Mouse (Mus musculus): Measurements from ENCODE around the gene Bag6. TPM values are rescaled to one million over a fixed set of nuclear protein-coding genes. Genes with fewer than 3 reads are reported as not detected.
A peak's percentile ranks its signal among the peaks of the same experiment; 100 is the strongest.

Bag6 gene
- polyA plus RNA-seq, 1 experiment = 145 TPM

DNA sequence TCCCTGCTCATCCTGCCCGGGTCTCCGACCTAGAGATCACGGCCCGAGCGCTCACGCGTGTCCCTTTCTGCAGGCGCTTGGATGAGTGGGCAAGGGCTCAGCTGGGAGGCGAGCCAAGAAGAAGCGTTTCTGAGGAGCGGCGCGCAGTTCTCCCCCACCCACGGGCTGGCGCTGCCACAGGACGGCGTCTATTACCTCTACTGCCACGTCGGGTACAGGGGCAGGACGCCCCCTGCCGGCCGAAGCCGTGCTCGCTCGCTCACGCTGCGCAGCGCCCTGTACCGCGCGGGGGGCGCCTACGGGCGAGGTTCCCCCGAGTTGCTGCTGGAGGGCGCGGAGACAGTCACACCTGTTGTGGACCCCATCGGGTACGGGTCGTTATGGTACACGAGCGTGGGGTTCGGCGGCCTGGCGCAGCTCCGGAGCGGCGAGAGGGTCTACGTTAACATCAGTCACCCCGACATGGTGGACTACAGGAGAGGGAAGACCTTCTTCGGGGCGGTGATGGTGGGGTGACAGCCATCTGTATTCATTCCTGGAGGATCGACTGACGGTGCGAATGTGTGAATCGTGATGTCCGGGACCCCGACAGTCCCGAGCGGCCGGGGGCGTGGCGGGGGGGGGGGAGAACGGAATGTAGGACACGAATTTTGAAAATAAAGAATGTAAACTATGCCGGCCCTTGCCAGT is 60.8 kb downstream of the Bag6 start:
- H3K4me3 ChIP-seq (ENCODE audit: insufficient read depth, low read depth, low read length) = peak overlapping the region; percentile 54
- no peak overlapping the region for H3K27ac ChIP-seq (ENCODE audit: insufficient read depth, low read depth, low read length)
- 1% methylated on average over 66 of the region's 66 CpGs for WGBS
- no peaks in the 10 kb centered on the region for H3K4me1 ChIP-seq (ENCODE audit: control insufficient read depth, insufficient read depth, low read length)
- DNase-seq = peak; percentile 76
- H3K27me3 ChIP-seq (replicated peaks; ENCODE audit: control insufficient read depth, insufficient read depth, low read length) = no peaks in the 10 kb centered on the region
- TF ChIP-seq CTCF (conservative IDR thresholded peaks at IDR 0.05; ENCODE audit: insufficient read depth, insufficient read length, low read depth, low read length) (peak; percentile 82), POLR2A (IDR thresholded peaks at IDR 0.05; ENCODE audit: low read depth, low read length) (no peak)
- H3K36me3 ChIP-seq (ENCODE audit: control insufficient read depth, insufficient read depth, low read length) = no peaks in the 10 kb centered on the region

DNA sequence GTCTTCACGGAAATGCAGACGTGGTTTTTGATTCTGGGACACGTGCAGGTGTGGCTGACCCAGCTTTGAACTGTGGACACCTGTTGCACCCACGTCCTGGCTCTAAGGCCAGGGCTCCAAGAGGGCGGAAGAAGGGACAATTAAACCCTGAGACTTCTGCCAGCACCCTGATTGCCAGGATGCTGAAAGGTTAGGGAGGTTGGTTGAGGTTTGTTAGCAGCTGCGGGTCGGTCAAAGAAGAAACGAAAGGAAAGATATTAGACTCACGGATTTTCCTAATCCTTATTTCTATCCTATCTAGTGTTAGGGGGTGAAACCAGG is 61.3 kb downstream of the Bag6 start:
- Histone ChIP-seq H3K4me1 (ENCODE audit: control insufficient read depth, insufficient read depth, low read length) (no peaks in the 10 kb centered on the region), H3K4me3 (ENCODE audit: insufficient read depth, low read depth, low read length) (peak overlapping the region; percentile 54; the same call in 1 of the 2 replicates), H3K27ac (ENCODE audit: insufficient read depth, low read depth, low read length) (no peak overlapping the region), H3K27me3 (replicated peaks; ENCODE audit: control insufficient read depth, insufficient read depth, low read length) (no peaks in the 10 kb centered on the region), H3K36me3 (ENCODE audit: control insufficient read depth, insufficient read depth, low read length) (no peaks in the 10 kb centered on the region)
- TF ChIP-seq POLR2A (IDR thresholded peaks at IDR 0.05; ENCODE audit: low read depth, low read length) (no peak), CTCF (conservative IDR thresholded peaks at IDR 0.05; ENCODE audit: insufficient read depth, insufficient read length, low read depth, low read length) (no peak)
- WGBS = 38% methylated on average over 9 of the region's 9 CpGs
- DNase-seq = no peak

Other genes with a start within 250 kb of the Bag6 start
- gene C2, start 236.9 kb upstream of the Bag6 start, polyA plus RNA-seq (2012; rRNA removed) = 62.9 and 73.4 TPM in 2 replicates
- 134 and 169 TPM in 2 replicates for gene Ehmt2, start 236.7 kb upstream of the Bag6 start, polyA plus RNA-seq (2012; rRNA removed)
- gene Slc44a4, start 220.7 kb upstream of the Bag6 start, polyA plus RNA-seq (2012; rRNA removed) = 73.5 and 88.1 TPM in 2 replicates
- gene Neu1, start 203.9 kb upstream of the Bag6 start, polyA plus RNA-seq (2012; rRNA removed) = 448 and 498 TPM in 2 replicates
- gene Hspa1b, start 175.9 kb upstream of the Bag6 start, polyA plus RNA-seq (2012; rRNA removed) = 38.8 and 56.5 TPM in 2 replicates
- gene Gm20481, start 165.3 kb upstream of the Bag6 start, polyA plus RNA-seq (2012; rRNA removed) = not detected in 2 replicates
- gene Hspa1a, start 163.0 kb upstream of the Bag6 start, polyA plus RNA-seq (2012; rRNA removed) = 23.4 and 31.5 TPM in 2 replicates
- 0.33 and 0.58 TPM in 2 replicates for gene Hspa1l, start 162.5 kb upstream of the Bag6 start, polyA plus RNA-seq (2012; rRNA removed)
- 70.2 and 88.2 TPM in 2 replicates for gene Lsm2, start 153.3 kb upstream of the Bag6 start, polyA plus RNA-seq (2012; rRNA removed)
- gene Vars, start 134.2 kb upstream of the Bag6 start, polyA plus RNA-seq (2012; rRNA removed) = 52.5 and 64.5 TPM in 2 replicates
- gene Vwa7, start 118.6 kb upstream of the Bag6 start, polyA plus RNA-seq (2012; rRNA removed) = 0.80 and 0.89 TPM in 2 replicates
- 0.69 and 0.77 TPM in 2 replicates for gene Sapcd1, start 107.2 kb upstream of the Bag6 start, polyA plus RNA-seq (2012; rRNA removed)
- 1.6 and 2.4 TPM in 2 replicates for gene Msh5, start 88.4 kb upstream of the Bag6 start, polyA plus RNA-seq (2012; rRNA removed)
- 105 and 117 TPM in 2 replicates for gene Clic1, start 85.2 kb upstream of the Bag6 start, polyA plus RNA-seq (2012; rRNA removed)
- 37.7 and 41.0 TPM in 2 replicates for gene Ddah2, start 76.1 kb upstream of the Bag6 start, polyA plus RNA-seq (2012; rRNA removed)
- 0.13 and 0.16 TPM in 2 replicates for gene Ly6g6c, start 69.8 kb upstream of the Bag6 start, polyA plus RNA-seq (2012; rRNA removed)
- 0.46 and 0.66 TPM in 2 replicates for gene Mpig6b, start 69.0 kb upstream of the Bag6 start, polyA plus RNA-seq (2012; rRNA removed)
- 2.1 and 2.5 TPM in 2 replicates for gene Ly6g6e, start 58.3 kb upstream of the Bag6 start, polyA plus RNA-seq (2012; rRNA removed)
- 8.1 and 8.9 TPM in 2 replicates for gene Ly6g6d, start 57.1 kb upstream of the Bag6 start, polyA plus RNA-seq (2012; rRNA removed)
- gene Ly6g6f, start 49.6 kb upstream of the Bag6 start, polyA plus RNA-seq (2012; rRNA removed) = not detected in 2 replicates
- gene Abhd16a, start 45.9 kb upstream of the Bag6 start, polyA plus RNA-seq (2012; rRNA removed) = 156 and 217 TPM in 2 replicates
- gene Ly6g5c, start 26.9 kb upstream of the Bag6 start, polyA plus RNA-seq (2012; rRNA removed) = not detected in 2 replicates
- 0.81 and 1.0 TPM in 2 replicates for gene Ly6g5b, start 19.8 kb upstream of the Bag6 start, polyA plus RNA-seq (2012; rRNA removed)
- 15.1 and 15.5 TPM in 2 replicates for gene Gpank1, start 13.7 kb upstream of the Bag6 start, polyA plus RNA-seq (2012; rRNA removed)
- 434 and 474 TPM in 2 replicates for gene Csnk2b, start 13.1 kb upstream of the Bag6 start, polyA plus RNA-seq (2012; rRNA removed)
- gene D17H6S53E, start 8.8 kb upstream of the Bag6 start, polyA plus RNA-seq (2012; rRNA removed) = 10.7 and 12.9 TPM in 2 replicates
- gene Apom, start 3.1 kb upstream of the Bag6 start, polyA plus RNA-seq (2012; rRNA removed) = 138 and 157 TPM in 2 replicates
- 237 and 272 TPM in 2 replicates for gene Prrc2a, start 29.7 kb downstream of the Bag6 start, polyA plus RNA-seq (2012; rRNA removed)
- gene Aif1, start 40.9 kb downstream of the Bag6 start, polyA plus RNA-seq (2012; rRNA removed) = 0.65 and 2.6 TPM in 2 replicates
- 9.4 and 17.7 TPM in 2 replicates for gene Lst1, start 53.3 kb downstream of the Bag6 start, polyA plus RNA-seq (2012; rRNA removed)
- 2.5 and 20.9 TPM in 2 replicates for gene Ltb, start 59.3 kb downstream of the Bag6 start, polyA plus RNA-seq (2012; rRNA removed)
- gene Tnf, start 66.8 kb downstream of the Bag6 start, polyA plus RNA-seq (2012; rRNA removed) = 0.64 and 0.94 TPM in 2 replicates
- gene Lta, start 70.2 kb downstream of the Bag6 start, polyA plus RNA-seq (2012; rRNA removed) = 0.08 and 1.1 TPM in 2 replicates
- gene Gm16181, start 85.7 kb downstream of the Bag6 start, polyA plus RNA-seq (2012; rRNA removed) = not detected in 2 replicates
- gene Atp6v1g2, start 98.5 kb downstream of the Bag6 start, polyA plus RNA-seq (2012; rRNA removed) = 6.6 and 6.7 TPM in 2 replicates
- 11.5 and 11.7 TPM in 2 replicates for gene Nfkbil1, start 100.6 kb downstream of the Bag6 start, polyA plus RNA-seq (2012; rRNA removed)
- gene Ddx39b, start 106.6 kb downstream of the Bag6 start, polyA plus RNA-seq (2012; rRNA removed) = 203 and 206 TPM in 2 replicates
- gene H2-D1, start 127.6 kb downstream of the Bag6 start, polyA plus RNA-seq (2012; rRNA removed) = 340 and 351 TPM in 2 replicates
- 0.03 TPM in 1 of 2 replicates, not detected in the other for gene H2-Q1, start 185.2 kb downstream of the Bag6 start, polyA plus RNA-seq (2012; rRNA removed)
- gene H2-Q2, start 207.1 kb downstream of the Bag6 start, polyA plus RNA-seq (2012; rRNA removed) = 2.1 and 2.4 TPM in 2 replicates
- 48.1 and 55.9 TPM in 2 replicates for gene H2-Q4, start 244.4 kb downstream of the Bag6 start, polyA plus RNA-seq (2012; rRNA removed)

Data from kidney, adult 2 months (tissue).